Mouse (Mus musculus) neural tube, embryonic 12.5 days (tissue): Measurements from ENCODE around the gene Copg1. TPM values are rescaled to one million over a fixed set of nuclear protein-coding genes. Genes with fewer than 3 reads are reported as not detected.

Source experiments
- ATAC-seq: fragments of 200-750 bp; cut with Nextera tagmentation; 2 replicates; pipeline ENCODE4 v1.8.0; 2017; ENCODE audit warnings: low read depth, mild to moderate bottlenecking, moderate TSS enrichment, moderate library complexity; ENCODE audit not compliant: low FRiP score
- H3K27ac ChIP-seq: fragments of 300-500 bp; sonication (generic); 2 replicates; pipeline ENCODE4 v1.5.1; 2016
- H3K27me3 ChIP-seq: fragments of 300-500 bp; sonication (generic); replicated peaks from 2 replicates; pipeline ENCODE4 v1.6.1; 2016; ENCODE audit warnings: mild to moderate bottlenecking
- H3K36me3 ChIP-seq: fragments of 300-500 bp; sonication (generic); 2 replicates; pipeline ENCODE4 v1.6.1; 2016; ENCODE audit warnings: mild to moderate bottlenecking
- H3K4me1 ChIP-seq: fragments of 300-500 bp; sonication (generic); 2 replicates; pipeline ENCODE4 v1.6.1; 2016
- H3K4me2 ChIP-seq: fragments of 300-500 bp; sonication (generic); replicated peaks from 2 replicates; pipeline ENCODE4 v1.6.1; 2016; ENCODE audit warnings: mild to moderate bottlenecking
- H3K4me3 ChIP-seq: fragments of 300-500 bp; sonication (generic); 2 replicates; pipeline ENCODE4 v1.5.1; 2016
- H3K9ac ChIP-seq: fragments of 300-500 bp; sonication (generic); 2 replicates; pipeline ENCODE4 v1.6.1; 2016; ENCODE audit warnings: mild to moderate bottlenecking
- H3K9me3 ChIP-seq: fragments of 300-500 bp; sonication (generic); 2 replicates; pipeline ENCODE4 v1.6.1; 2016; ENCODE audit warnings: mild to moderate bottlenecking
- whole genome bisulfite sequencing: fragments of 180-500 bp; shearing (Covaris S2); methylation state at CpG from one replicate; pipeline ENCODE4 v1.1.7; 2016; 5-methylcytosine and 5-hydroxymethylcytosine counted together
- polyA plus RNA-seq: library from polyadenylated mRNA; unstranded; fragments of >200 nt; fragmentation: Nextera tagmentation; extraction: Ambion mirVana; gene quantifications from 2 replicates; pipeline ENCODE4 v1.2.1, GENCODE M21; 2016

The Copg1 gene
- 156 and 161 TPM in 2 replicates for polyA plus RNA-seq

DNA sequence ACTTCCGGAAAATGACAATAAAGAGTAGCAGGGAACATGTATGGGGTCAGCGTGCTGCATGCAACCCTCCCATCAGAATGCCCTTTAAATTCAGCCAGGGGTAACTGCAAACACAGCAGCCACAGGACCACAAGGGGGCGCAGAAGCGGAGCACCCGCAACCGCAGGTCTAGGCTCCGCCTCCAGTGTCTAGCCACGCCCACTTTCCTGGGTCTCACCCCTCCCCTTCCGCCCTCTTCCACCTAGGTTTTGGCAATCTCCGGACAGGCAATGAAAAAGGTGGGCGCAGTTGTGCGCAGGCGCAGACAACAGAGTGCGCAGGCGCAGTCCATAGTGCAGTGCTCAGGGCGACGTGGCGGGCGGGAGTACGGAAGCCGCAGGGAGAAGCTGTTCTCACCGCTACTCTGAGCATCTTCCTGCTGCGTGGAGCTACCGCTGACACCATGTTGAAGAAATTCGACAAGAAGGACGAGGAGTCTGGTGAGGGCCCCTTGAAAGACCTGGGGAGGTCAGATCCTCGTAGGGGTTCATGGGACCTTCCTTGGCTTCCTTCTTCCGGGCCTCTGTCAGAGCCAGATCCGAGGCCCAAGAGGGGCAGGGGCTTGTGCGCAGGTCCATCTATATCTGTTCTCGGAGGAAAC lies at the start of gene Copg1:
Gene Copg1 (plus strand): TSS at position 221 of the 640 bp plus-strand sequence.
- under 1% methylated on average over 31 of the region's 31 CpGs for WGBS
- H3K9ac ChIP-seq, result peak within 1 kb of the TSS; percentile 86
- H3K4me3 ChIP-seq, result peak within 1 kb of the TSS; percentile 54
- H3K9me3 ChIP-seq, result no peaks in the 10 kb centered on the region
- peaks cover 33% of the 10 kb centered on the region for H3K36me3 ChIP-seq
- ATAC-seq, result peak; percentile 95
- peak within 1 kb of the TSS; percentile 70 for H3K4me2 ChIP-seq
- H3K4me1 ChIP-seq, result peaks cover 10% of the 10 kb centered on the region
- no peaks in the 10 kb centered on the region for H3K27me3 ChIP-seq
- no peak within 1 kb of the TSS; the same call in 1 of the 2 replicates for H3K27ac ChIP-seq

DNA sequence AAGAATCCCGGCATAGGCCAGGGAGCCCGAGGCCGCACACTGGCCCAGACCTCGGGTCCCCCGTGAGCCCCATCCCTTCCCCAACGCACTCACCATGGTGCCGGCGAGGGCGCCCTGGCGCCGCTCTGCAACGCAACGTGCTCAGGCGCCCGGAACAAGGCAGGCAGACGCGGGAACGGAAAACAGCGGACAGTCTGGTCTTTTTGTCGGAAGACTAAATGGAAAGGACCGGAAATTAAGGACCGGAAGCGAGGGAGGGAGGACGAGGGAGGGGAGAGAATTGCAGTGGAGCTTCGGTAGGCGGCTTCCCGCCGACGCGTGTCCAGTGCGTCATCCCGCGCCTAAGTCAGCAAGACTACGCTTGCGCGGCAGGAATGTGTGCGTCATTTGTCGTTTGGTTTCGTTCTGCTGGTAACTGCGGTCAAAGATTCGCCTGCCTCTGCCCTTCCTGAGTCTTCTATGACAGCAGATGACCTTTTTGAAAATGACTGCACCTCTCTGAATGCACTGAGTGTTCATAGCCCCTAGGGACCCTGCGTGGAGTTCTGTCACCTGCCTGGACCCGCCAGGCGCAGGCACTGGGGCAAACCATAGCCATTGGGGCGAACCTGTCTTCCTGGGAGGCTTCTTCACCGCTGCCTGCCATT lies 48.9 kb upstream of the Copg1 start, which contains the start of gene Isy1:
Gene Isy1 (minus strand): TSS at position 248 of the 647 bp plus-strand sequence.
- Histone ChIP-seq H3K36me3 (peaks cover 33% of the 10 kb centered on the region), H3K9me3 (no peaks in the 10 kb centered on the region), H3K4me2 (peak within 1 kb of the TSS; percentile 82), H3K4me3 (peak within 1 kb of the TSS; percentile 64), H3K27me3 (no peaks in the 10 kb centered on the region), H3K27ac (peak within 1 kb of the TSS; percentile 85), H3K9ac (peak within 1 kb of the TSS; percentile 73), H3K4me1 (peaks cover 10% of the 10 kb centered on the region; the same call in 1 of the 2 replicates)
- peak; percentile 97 for ATAC-seq
- under 1% methylated on average over 46 of the region's 46 CpGs for WGBS

DNA sequence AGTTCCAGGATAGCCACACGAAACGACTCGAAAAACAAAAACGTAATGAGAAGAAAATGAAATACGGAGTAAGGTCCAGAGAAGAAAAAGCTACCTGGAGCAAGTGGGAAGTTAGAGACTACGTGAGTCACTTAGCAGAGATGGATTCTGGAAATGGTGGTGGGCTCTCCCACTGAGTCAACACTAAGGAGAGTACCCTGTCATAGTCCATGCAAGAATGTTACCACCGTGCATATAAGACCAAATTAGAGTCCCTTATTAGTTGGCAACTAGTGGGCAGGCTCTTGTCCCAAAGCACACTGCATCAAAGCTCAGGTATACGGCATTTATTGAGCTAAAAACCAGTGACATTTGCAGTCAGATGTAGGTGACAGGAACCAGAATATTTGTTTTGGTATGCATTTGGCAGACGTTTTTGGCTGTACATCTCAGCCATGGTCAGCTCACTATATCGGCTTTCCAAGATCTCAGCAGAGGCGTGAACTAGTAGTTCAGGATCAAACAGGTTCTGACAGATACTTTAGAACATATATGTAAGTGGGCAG lies 47.7 kb upstream of the Copg1 start:
- no peak for ATAC-seq
- H3K9ac ChIP-seq, result 0 out of 2 replicates have a peak overlapping the region, but pooled peaks have one; percentile 73
- no peaks in the 10 kb centered on the region for H3K9me3 ChIP-seq
- WGBS, result 62% methylated on average over 11 of the region's 11 CpGs
- H3K27me3 ChIP-seq, result no peaks in the 10 kb centered on the region
- peaks cover 10% of the 10 kb centered on the region; the same call in 1 of the 2 replicates for H3K4me1 ChIP-seq
- no peak overlapping the region for H3K27ac ChIP-seq
- H3K36me3 ChIP-seq, result peaks cover 37% of the 10 kb centered on the region
- 0 out of 2 replicates have a peak overlapping the region, but pooled peaks have one; percentile 82 for H3K4me2 ChIP-seq
- no peak overlapping the region for H3K4me3 ChIP-seq

DNA sequence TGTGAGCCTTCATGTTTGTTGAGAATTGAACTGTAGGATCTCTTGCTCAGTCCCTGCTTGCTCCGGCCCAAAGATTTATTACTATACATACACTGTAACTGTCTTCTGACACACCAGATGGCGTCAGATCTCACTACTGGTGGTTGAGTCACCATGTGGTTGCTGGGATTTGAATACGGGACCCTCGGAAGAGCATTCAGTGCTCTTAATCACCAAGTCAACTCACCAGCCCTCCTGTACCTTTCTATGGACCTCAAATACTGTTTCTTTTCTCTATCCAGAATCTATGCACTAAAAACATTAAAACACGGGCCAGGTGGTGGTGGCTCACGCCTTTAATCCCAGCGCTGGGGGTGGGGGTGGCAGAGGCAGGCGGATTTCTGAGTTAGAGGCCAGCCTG lies 46.0 kb upstream of the Copg1 start:
- 77% methylated on average over 8 of the region's 8 CpGs for whole genome bisulfite sequencing

DNA sequence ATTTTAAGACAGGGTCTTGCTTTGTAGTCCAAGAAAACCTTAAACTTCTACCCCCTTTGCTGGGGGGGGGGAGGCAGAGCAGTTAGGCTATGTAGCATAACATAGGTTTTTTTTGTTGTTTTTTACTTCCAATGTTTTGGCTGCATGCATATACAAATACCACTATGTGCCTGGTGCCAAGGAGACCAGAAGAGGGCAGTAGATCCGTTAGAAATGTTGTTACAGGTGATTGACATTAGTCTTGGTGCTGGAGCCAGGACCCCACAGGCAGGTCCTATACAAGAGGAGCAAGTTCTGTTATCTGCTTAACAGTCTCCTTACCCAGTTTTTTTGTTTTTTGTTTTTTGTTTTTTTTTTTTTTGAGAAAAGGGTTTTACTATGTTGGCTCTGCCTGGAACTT lies 45.4 kb upstream of the Copg1 start:
- Histone ChIP-seq H3K4me3 (no peak overlapping the region), H3K9me3 (no peaks in the 10 kb centered on the region), H3K9ac (no peak overlapping the region), H3K27ac (no peak overlapping the region), H3K36me3 (peaks cover 36% of the 10 kb centered on the region), H3K27me3 (no peaks in the 10 kb centered on the region), H3K4me1 (peaks cover 14% of the 10 kb centered on the region; the same call in 1 of the 2 replicates), H3K4me2 (no peak overlapping the region)
- WGBS, result 26% methylated on average over 1 of the region's 1 CpGs
- no peak for ATAC-seq

More for the DNA sequence above, 46.0 kb upstream of the Copg1 start:
- Histone ChIP-seq H3K27me3 (no peaks in the 10 kb centered on the region), H3K4me2 (no peak overlapping the region), H3K9ac (no peak overlapping the region), H3K9me3 (no peaks in the 10 kb centered on the region), H3K4me3 (no peak overlapping the region), H3K4me1 (peaks cover 10% of the 10 kb centered on the region; the same call in 1 of the 2 replicates), H3K27ac (no peak overlapping the region), H3K36me3 (peaks cover 36% of the 10 kb centered on the region)
- ATAC-seq, result no peak

DNA sequence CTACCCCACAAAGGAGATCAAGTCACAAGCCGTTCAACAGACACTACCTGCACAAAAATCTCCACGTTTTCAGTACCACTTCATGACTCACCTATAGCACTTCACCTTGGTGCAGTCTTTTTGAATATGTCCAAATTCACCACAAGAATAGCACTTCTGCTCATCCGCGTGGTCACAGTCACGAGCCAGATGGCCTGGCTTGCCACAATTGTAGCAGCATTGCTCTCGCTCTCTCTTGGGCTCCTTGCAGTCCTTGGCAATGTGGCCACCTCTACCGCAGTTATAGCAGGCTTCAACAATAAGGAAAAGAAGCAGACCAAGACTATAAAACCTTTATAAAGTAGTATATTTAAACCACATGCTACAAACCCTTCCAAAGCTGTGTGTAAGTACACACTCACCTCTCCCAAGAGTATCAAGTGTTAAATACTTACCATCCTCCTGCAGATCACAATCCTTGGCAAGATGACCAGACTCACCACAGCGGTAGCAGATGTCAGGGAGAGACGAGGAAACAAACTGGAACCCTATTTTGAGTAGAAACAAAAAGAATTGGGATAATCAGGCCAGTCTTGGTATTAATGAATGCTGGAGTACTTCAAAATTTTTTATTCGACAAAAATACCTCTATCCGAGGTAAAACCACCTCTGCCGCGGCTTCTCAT lies 42.5 kb upstream of the Copg1 start:
- Histone ChIP-seq H3K4me3 (no peak overlapping the region), H3K9ac (no peak overlapping the region), H3K27ac (no peak overlapping the region), H3K27me3 (no peaks in the 10 kb centered on the region), H3K4me1 (peaks cover 18% of the 10 kb centered on the region; the same call in 1 of the 2 replicates), H3K9me3 (no peaks in the 10 kb centered on the region), H3K4me2 (no peak overlapping the region), H3K36me3 (peaks cover 36% of the 10 kb centered on the region)
- 93% methylated on average over 13 of the region's 13 CpGs for WGBS
- no peak for ATAC-seq

DNA sequence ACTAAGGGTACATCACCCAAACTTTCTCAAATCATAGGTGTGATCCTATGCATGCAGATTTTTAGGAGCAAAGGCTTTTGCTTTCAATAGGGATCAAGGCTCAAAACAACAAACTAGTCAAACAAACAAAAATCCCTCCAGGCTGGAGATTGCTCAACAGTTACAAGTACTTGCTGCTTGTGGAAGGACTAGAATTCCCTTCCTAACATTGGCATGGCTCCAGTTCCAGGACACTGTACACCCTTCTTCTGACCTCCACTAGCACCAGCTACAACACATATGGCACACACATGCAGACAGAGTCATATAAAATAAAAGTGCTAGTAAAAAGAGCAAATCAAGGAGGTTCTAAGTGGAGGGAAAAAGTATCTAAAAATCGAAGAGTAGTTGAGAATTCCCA lies 40.8 kb upstream of the Copg1 start:
- Histone ChIP-seq H3K9ac (no peak overlapping the region), H3K4me1 (peaks cover 22% of the 10 kb centered on the region; the same call in 1 of the 2 replicates), H3K4me3 (no peak overlapping the region), H3K9me3 (no peaks in the 10 kb centered on the region), H3K4me2 (no peak overlapping the region), H3K36me3 (peaks cover 33% of the 10 kb centered on the region), H3K27ac (no peak overlapping the region), H3K27me3 (no peaks in the 10 kb centered on the region)
- no peak for ATAC-seq
- 84% methylated on average over 1 of the region's 1 CpGs for WGBS

DNA sequence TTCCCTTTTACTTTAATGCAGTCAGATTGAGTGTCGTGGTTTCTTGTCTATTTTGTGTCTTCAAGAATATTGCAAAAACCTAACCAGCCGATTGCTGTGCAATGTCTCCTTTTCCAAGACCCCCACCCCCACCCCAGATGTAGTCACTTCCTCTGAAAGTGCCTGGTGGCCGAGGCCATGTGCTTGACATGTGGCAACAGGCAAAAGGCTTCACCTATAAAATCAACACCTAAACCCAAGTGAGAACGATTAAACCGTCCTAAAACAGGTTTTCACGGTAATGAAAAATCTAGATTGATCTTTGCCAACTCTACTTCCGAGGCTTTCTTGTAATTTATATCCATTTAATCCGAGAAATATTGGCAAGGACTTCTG lies 37.8 kb upstream of the Copg1 start:
- no peak for ATAC-seq
- under 1% methylated on average over 8 of the region's 8 CpGs for WGBS
- Histone ChIP-seq H3K4me2 (peak overlapping the region; percentile 84), H3K36me3 (peaks cover 8% of the 10 kb centered on the region), H3K27ac (no peak overlapping the region), H3K27me3 (no peaks in the 10 kb centered on the region), H3K9me3 (no peaks in the 10 kb centered on the region), H3K9ac (peak overlapping the region; percentile 99), H3K4me3 (peak overlapping the region; percentile 100), H3K4me1 (peaks cover 22% of the 10 kb centered on the region; the same call in 1 of the 2 replicates)

DNA sequence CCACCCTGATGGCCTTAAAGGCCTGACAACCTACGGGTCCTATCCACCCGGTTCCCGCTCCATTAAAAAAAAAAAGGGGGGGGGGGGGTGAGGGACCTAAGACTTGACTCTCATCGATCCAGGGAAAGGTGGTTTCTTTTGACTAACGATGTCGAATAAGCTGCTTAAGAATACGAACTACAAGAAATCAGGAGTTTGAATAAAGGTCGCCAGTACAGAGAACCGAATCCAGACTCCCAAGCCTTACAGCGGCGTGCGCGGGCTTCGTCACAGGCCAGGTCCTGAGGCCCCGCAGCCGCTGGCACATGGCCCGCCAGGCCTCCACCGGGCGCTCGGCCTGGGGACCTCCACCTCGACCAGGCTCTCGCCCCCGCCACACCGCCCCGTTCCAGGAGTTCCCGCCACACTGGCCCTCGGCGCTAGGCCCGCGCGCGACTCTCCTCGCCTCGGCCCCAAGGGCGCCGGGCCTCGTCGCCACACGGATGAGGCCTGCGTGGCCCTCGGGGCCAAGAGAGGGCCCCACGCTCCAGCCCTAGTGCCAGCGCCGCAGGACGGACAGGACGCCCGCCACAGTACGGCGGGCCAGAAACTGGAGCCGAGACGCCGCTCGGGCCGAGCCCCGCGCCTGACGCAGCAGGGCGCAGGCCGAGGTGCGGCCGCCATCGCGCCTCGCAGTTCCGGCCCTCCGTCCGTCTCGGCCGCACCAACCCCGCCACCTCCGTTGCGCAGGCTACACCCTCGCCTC lies 37.3 kb upstream of the Copg1 start:
- Histone ChIP-seq H3K9ac (peak overlapping the region; percentile 99), H3K27me3 (no peaks in the 10 kb centered on the region), H3K36me3 (peaks cover 3% of the 10 kb centered on the region), H3K4me3 (peak overlapping the region; percentile 100), H3K4me1 (peaks cover 22% of the 10 kb centered on the region; the same call in 1 of the 2 replicates), H3K4me2 (peak overlapping the region; percentile 84), H3K27ac (peak overlapping the region; percentile 83), H3K9me3 (no peaks in the 10 kb centered on the region)
- under 1% methylated on average over 73 of the region's 73 CpGs for WGBS
- ATAC-seq, result peak; percentile 79

DNA sequence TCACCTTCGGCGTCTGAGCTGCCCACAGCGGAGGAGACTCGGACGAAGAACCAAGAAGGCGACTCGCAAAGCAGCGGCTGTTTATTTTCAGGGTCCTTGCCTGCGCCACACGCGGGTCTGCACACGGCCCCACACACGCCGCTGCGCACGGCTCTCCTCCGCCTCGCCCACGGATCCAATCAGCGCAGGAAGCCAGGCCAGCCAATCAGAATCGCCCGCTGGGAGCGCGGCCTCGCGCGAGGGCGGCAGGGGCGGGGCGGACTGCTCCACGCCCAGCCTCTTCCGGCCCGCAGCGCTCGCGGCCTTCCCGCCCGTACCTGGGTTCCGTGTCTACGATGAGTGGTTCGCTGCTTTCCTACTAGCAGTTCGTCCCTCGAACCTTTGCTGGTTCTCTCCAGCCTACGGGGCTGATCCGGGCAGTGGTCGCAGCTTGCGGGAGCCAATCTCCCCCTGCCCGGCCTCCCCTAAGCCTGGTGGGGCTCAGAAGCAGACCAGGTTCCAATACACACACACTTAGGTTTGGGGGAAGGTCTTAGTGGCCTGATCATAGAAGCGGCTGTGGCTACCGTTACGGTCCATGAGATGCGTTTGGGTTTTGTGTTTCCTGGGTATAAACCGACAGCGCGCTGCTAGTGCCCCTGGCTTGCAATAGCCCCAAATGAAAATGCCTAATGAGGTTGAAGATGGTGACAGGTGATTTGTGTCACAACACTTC lies 36.6 kb upstream of the Copg1 start, which contains the start of gene Cnbp:
Gene Cnbp (minus strand): TSS at position 207 of the 715 bp plus-strand sequence.
- H3K27ac ChIP-seq, result peak within 1 kb of the TSS; percentile 83

DNA sequence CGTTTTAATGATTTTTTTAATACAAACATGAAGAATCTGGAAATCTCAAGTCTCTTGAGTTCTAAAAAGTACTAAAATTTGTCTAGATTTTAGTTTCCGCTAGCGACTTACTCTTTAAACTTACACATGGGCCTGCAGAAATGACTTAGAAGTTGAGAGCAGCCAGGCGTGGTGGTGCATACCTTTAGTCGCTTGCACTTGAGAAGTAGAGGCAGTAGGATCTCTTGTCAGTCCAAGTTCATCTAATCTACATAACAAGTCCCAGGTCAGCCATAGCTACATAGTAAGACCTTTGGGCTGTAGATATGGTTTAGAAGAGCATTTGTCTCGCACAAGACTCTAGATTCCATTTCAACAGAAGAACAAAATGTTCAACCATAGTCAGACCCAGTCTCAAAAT lies 35.7 kb upstream of the Copg1 start:
- no peak overlapping the region for H3K4me3 ChIP-seq
- H3K36me3 ChIP-seq, result no peaks in the 10 kb centered on the region; the same call in 1 of the 2 replicates
- WGBS, result 81% methylated on average over 6 of the region's 6 CpGs
- H3K9me3 ChIP-seq, result no peaks in the 10 kb centered on the region
- no peak overlapping the region for H3K9ac ChIP-seq
- H3K27me3 ChIP-seq, result no peaks in the 10 kb centered on the region
- no peak for ATAC-seq
- H3K4me2 ChIP-seq, result no peak overlapping the region
- no peak overlapping the region for H3K27ac ChIP-seq
- H3K4me1 ChIP-seq, result peaks cover 20% of the 10 kb centered on the region; the same call in 1 of the 2 replicates

More for the DNA sequence above, 36.6 kb upstream of the Copg1 start, which contains the start of gene Cnbp:
- no peaks in the 10 kb centered on the region for H3K9me3 ChIP-seq
- H3K9ac ChIP-seq, result peak within 1 kb of the TSS; percentile 99
- no peaks in the 10 kb centered on the region; the same call in 1 of the 2 replicates for H3K36me3 ChIP-seq
- under 1% methylated on average over 55 of the region's 55 CpGs for WGBS
- ATAC-seq, result peak; percentile 97
- H3K4me2 ChIP-seq, result peak within 1 kb of the TSS; percentile 84
- peak within 1 kb of the TSS; percentile 100 for H3K4me3 ChIP-seq
- H3K4me1 ChIP-seq, result peaks cover 22% of the 10 kb centered on the region; the same call in 1 of the 2 replicates
- H3K27me3 ChIP-seq, result no peaks in the 10 kb centered on the region
